Mouse (Mus musculus) lung, postnatal 14 days (tissue): ENCODE measurements around the gene Gse1.

Source experiments
- DNase-seq: peaks from one replicate; pipeline ENCODE4 v3.0.0; 2021

Gene Gse1

DNA sequence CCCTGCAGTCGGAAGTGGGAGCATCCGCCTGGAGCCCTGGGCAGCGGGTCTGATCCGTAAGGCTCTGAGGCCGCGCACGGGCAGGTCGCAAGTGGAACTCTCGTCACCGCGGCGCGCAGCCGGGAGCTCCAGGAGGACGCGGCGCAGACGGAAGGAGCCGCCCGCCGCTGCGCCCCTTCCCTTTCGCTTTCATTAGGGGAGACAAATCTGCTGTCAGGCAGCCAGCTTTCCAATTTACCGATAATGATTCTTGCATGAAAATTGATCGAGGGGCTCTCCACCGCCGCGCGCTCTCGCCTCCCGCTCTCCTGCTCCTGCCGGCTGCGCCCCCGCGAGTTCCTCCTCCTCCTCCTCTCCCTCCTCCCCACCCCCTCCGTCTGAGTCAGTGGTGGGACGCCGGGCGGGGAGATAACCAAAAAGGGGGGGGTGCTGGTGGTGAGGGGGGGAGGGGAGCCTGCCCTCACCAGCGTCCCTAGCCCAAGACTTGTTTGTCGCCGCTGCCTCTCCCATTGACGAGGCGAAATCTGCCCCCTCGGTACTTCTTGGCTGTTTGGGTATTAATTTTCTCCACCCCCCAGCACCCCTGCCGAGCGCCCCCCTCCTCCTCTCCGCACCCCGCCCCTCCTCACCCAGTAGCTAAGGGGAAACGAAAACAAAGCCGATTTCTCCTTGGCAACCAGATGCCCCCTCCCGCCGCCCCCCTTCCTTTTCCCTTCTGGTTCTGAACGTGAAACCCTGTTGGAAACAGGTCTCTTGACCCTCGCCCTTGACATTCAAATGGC is 259.7 kb downstream of the Gse1 start:
- peak; percentile 66 for DNase-seq

DNA sequence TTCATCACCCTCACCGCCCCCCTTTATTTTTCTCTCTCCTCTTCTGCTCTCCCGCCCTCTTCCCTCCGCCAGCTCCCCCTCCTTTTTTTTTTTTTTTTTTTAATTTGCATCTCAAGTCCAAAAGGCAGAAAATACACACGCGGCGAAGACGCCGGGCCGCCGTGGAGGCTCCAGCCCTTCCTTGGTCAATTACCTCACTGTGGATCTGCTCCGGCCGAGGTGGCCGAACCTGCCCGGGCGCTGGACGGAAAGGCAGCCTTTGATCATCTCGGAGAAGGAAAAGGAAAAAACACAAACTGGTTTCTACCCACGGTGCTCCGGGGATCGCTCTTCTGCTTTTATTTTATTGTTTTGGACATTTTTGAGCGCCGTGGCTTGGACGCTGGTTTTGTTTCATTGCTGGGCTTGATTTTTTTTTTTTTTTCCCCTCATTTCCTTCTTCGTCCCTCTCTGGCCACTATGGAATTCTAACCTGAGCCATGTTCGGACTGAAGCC is 260.4 kb downstream of the Gse1 start:
- DNase-seq = no peak

- peak; percentile 73 for DNase-seq
Measured at GRCm38 (mm10) chr8:120489142-120489754, 261.0 kb downstream of the Gse1 start.

- DNase-seq = no peak
Measured at GRCm38 (mm10) chr8:120489771-120490281, 261.6 kb downstream of the Gse1 start.

- no peak for DNase-seq
Measured at GRCm38 (mm10) chr8:120490354-120491141, 262.3 kb downstream of the Gse1 start.

- DNase-seq = no peak
Measured at GRCm38 (mm10) chr8:120491166-120491793, 263.0 kb downstream of the Gse1 start.

DNA sequence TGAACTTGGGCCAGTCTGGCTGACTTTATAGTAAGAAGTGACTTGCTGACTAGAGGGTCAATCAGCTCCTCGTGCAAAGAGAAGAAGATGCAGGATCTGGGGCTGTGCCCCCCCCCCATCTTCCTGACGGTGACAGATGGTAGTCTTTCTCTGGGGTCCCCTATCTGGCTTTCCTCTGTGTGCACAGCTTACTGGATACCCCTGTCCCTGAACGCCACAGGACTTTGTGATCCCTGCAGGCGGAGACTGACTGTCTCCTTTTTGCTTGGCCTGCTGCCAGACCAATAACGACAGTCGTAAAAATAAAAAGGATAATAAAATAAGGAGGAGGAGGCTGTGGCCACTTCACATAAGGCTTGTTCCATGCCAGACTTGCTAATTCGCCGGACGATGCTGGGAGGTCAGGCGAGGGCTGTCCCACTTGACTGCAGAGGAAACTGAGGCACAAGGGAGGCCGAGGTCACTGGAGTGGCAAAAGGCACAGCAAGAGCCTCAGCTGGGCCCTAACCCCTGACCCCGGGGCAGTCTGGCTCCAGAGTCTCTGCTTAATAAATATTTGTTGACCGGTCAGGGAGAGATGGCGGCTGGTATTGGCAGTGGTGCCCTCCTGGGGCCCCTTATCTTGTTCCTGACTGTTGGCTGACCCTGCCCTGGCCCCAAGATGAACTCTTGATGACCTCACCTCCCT is 264.1 kb downstream of the Gse1 start:
- DNase-seq = no peak

GRCm38 (mm10) chr8:120492881-120493220 is 264.6 kb downstream of the Gse1 start:
- DNase-seq = no peak

DNA sequence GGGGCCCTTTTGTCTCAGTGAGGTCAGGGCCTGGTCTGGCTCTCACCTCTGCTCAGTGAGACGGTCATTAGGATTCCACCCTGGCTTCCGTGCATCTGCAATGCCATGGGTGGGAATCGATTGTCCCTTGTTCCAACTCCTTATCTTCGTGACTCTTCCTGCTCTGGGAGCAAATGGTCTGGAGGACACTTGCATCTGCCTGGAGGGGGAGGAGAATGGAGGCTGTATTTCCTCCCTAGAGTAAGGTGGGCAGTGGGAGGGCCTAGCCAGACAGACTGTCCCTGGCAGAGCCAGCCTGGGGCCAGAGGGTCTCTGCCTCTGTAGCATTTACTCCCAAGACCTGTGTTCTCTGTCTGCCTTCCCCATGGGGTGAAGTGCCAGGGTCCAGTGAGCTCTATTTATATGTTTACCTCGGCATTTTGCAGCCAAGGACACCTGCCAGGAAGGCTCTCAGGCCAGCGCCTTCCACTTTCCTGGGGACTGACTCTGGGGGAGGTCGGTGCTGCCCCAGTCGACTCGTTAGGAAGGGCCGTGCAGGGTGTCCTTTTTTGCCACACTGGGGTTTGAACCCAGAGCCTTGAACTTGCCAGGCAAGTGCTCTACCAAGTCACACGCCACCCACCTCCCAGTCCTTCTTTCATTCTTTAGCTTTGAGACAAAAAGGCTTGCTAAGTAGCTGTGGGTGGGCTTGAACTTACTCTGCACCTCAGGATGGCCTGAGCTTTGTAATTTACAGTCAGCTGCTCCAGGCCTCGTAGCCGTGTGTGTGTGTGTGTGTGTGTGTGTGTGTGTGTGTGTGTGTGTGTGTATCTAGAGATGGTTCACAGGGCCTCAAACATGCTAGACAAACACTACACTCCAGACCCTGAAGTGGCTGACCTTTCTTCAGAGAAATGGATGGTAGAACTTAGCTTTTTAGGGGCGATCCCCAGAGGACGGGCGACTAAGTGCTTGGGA is 265.5 kb downstream of the Gse1 start:
- no peak for DNase-seq

- peak; percentile 85 for DNase-seq
Measured at GRCm38 (mm10) chr8:120494903-120495302, 266.6 kb downstream of the Gse1 start.

DNA sequence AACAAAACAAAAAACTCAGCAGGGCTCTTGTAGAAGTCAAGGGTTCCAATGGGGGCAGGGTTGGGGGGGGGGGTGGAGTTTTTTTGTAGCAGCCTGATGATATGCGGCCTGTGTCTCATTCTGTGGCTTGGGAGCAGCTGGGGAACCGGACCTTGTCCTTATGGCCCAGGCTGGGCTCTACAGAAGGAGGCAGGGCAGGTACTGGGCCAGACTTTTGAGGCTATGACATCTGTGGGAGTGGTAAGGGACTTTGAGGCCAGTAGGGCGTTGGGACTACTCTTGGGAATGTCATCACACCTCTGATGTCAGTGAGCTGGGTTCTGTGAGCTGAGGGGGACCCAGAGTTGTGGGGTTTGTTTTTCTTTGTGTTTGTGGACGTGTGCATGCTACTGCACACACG is 267.2 kb downstream of the Gse1 start:
- no peak for DNase-seq

- DNase-seq = no peak
Measured at GRCm38 (mm10) chr8:120496478-120496877, 268.2 kb downstream of the Gse1 start.

GRCm38 (mm10) chr8:120497503-120497946 is 269.3 kb downstream of the Gse1 start:
- no peak for DNase-seq

DNA sequence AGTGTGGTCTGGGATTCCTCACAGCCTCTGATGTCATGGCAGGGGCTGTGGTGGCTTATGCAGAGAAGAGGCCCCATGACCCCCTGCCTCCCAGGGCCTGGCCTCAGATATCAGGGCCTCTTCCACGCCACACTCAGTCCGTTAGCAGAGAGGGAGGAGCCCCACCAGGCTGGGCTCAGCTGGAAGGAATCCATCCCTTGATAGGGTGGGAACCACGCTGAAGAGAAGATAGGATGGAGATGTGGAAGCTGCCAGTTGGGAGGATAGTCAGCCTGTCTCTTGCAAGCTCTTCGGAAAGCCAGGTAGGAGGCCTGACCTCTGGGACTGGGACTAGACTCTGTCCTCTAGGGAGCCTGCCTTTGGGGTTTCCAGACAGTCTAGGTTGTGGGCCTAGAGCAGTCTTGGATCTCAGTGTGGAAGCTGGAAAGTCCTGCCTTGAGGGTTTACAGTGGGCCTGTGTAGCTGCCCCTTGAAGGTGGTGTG is 270.1 kb downstream of the Gse1 start:
- DNase-seq = no peak

GRCm38 (mm10) chr8:120498926-120499605 is 270.8 kb downstream of the Gse1 start:
- DNase-seq = peak; percentile 72

GRCm38 (mm10) chr8:120500701-120501261 is 272.5 kb downstream of the Gse1 start:
- DNase-seq = peak; percentile 47

DNA sequence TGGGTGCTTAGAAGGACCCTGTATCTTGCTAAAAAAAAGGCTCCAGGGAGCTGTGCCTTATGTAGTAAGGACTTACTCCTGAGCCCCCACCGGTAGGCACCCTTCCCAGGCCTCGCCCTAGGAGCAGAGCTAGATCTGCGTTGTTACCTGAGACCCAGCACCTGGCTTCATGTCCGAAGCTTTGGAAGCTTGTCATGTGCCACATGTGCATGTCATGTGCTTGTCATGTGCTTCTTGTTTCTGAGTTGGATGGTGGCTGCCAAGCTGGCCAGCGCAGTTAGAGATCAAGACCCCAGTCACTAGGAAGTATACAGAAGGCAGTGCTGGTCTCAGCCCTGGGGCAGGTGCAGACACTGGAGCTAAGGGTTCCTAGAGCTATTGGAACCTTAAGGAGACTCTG is 273.2 kb downstream of the Gse1 start:
- DNase-seq = no peak

DNA sequence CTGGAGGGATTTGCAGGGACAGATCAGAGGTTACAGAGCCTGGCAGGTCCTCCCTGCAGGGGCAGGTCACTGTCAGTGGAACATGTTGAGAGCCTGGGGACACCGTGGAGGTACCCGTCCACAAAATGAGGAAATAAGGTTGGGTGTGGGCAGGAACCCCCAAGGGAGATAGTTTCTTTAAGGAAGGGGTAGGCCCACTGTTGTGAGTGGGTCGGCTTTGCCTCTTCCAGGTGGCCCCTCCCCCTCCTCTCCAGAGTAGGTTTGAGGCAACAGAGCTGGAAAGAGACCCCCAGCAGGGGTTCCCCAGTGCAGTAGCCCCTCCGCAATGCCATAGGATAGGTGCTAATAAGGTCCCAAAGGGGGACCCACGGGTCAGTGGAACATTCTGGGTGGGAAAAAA is 274.2 kb downstream of the Gse1 start:
- no peak for DNase-seq

GRCm38 (mm10) chr8:120504251-120505081 is 276.2 kb downstream of the Gse1 start:
- DNase-seq = peak; percentile 76
